Mouse (Mus musculus): ENCODE results near the gene Tuba1b.
"Not testable (repeated sequence)": the region's sequence is repeated elsewhere in the genome, so short reads cannot be mapped to it uniquely, and the experiment has no call there.

Gene Tuba1b

DNA sequence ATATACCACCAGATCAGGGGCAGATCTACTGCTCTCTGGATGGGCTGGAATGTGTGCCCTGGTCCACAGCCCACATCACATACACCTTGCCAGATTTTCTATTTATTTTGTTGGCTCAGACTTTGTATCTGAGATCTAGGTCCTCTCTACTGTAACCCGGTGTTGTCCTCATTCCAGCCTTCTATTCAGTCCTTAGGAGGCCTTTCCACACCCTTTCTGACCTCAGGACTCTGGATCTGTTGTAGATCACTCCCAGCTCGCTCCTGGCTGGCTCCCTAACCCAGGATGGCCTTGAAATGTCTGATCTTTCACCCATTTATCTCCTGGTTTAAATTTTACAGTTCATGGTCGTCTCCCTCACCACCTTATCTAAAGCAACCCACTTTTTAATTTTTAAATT lies 9.7 kb downstream of the Tuba1b start:
- DNase-seq (ENCODE audit: low read depth, low spot score) = no peak

DNA sequence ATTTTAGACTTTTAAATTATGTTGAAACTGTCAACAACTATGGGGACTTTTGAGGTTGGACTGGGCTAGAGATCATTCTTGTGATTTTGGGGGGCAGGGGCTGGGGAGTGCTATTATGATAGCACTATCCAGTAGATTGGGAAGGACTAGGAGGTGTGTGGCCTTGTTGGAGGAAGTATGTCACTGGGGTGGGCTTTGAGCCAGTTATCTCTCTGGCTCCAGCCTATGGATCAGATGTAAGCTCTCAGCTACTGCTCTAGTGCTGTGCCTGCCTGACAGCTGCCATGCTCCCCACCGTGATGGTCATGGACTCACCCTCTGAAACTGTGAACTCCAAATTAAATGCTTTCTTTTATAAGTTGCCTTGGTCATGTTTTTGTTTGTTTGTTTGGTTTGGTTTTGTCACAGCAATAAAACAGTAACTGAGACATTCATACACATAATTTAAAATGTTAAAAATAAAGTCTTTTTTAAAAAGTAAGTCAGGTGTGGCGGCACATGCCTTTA lies 11.3 kb downstream of the Tuba1b start:
- no peak for DNase-seq (ENCODE audit: low read depth, low spot score)

- DNase-seq (ENCODE audit: low read depth, low spot score) = no peak
These were observed 11.8 kb downstream of the Tuba1b start for GRCm38 (mm10) chr15:98922581-98922980.

- DNase-seq (ENCODE audit: low read depth, low spot score) = no peak
These were observed 12.9 kb downstream of the Tuba1b start for GRCm38 (mm10) chr15:98921510-98921909.

- not testable (repeated sequence) for DNase-seq (ENCODE audit: low read depth, low spot score)
These were observed 15.9 kb downstream of the Tuba1b start for GRCm38 (mm10) chr15:98918499-98918895.

- peak; percentile 96 for DNase-seq (ENCODE audit: low read depth, low spot score)
These were observed 16.5 kb downstream of the Tuba1b start, which contains the start of gene Lmbr1l for GRCm38 (mm10) chr15:98917538-98918498. Gene Lmbr1l (minus strand): TSS chr15:98918231.

GRCm38 (mm10) chr15:98917091-98917490 lies 17.3 kb downstream of the Tuba1b start:
- DNase-seq (ENCODE audit: low read depth, low spot score) = no peak

- no peak for DNase-seq (ENCODE audit: low read depth, low spot score)
These were observed 18.3 kb downstream of the Tuba1b start for GRCm38 (mm10) chr15:98916016-98916415.

DNA sequence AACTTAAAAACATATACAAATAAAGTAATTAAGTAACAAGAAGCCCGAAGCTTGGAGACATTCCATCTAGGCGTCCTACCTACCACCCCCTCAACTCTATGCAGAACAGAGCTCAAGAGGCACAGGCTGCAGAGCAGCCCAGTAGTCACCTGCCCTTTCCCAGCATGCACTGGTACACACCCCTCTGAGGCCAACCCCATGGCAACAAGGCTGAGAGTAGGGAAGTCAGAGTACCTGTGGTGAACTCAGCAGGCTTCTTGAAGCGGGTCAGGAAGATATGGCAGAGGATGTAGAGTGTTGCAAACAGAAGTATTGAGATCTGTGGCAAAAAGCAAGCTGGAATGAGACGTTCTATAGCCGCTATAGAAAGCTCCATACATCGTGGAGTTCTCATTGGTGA lies 19.5 kb downstream of the Tuba1b start:
- DNase-seq (ENCODE audit: low read depth, low spot score) = no peak

DNA sequence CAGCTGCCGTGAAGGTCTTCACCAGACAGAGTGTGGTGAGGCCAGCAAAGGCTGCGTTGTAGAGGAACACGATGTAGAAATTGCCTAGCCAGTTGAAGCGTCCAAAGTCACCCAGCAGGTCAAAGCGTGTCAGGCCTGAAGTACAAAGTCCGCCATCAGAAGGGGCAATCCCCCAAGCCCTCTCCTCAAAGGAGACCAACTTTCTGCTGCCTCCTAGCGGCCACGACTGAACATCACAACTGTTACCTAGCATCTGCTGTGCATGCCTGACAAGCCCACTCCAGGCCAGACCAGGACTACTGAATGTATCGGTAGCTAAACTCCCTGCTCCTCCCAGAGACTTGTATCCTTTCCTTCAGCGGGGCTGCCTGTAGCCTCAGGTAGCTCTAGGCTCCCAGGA lies 29.7 kb downstream of the Tuba1b start:
- DNase-seq (ENCODE audit: low read depth, low spot score) = no peak

DNA sequence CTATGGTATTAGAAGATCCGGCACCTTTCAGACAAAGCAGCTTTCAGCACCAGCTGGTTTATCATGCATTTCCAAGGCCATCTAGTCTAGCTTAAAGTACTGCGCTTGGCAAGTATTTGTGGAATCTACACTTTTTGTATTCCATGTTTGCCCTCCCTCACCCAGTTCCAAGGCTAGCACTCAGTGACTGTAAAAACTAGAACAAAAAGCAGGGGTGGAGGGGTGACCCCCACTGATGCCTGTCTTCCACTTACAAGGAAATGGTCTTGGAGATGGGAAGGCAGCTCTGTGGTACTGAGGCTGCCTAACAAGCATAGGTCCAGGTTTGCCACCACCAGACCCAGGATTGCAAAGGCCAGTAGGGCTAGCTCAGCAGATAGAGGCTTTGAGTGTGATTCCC lies 31.8 kb downstream of the Tuba1b start:
- DNase-seq (ENCODE audit: low read depth, low spot score) = no peak

DNA sequence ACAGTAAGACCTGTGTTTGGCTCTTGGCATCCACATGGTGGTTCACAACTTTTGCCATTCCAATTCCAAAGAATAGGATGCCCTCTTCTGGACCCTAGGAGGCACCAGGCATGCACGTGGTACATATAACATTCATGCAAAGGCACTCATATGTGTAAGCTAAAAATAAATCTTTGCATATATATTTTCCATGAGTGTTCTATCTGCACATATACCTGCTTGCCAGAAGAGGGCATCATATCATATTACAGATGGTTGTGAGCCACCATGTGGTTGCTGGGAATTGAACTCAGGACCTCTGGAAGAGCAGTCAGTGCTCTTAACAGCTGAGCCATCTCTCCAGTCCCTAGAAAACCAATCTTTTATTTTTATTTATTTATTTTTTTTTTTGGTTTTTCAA lies 32.8 kb downstream of the Tuba1b start:
- no peak for DNase-seq (ENCODE audit: low read depth, low spot score)

GRCm38 (mm10) chr15:98897928-98898800 lies 36.2 kb downstream of the Tuba1b start, which contains the start of gene Dhh:
Gene Dhh (minus strand): TSS chr15:98898540.
- DNase-seq (ENCODE audit: low read depth, low spot score) = no peak

DNA sequence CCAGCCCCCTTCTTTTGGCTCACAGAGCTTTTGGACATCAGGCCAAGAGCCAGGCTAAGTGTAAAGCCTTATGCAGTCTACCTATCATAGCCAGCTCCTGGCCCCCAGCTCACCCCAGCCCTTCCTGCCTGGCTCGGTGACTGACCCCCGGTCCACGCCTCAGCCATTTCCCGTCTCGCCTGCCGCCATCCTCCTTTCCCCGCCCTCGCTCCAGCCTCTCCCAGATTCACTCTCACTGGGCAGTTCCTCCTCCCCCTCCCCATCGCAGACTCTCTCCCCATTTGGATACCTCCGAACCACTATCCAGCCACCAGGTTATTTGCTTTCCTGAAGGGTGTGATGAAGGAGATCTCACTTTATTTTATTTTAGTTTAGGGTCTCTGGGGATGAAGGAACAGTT lies 36.9 kb downstream of the Tuba1b start:
- DNase-seq (ENCODE audit: low read depth, low spot score) = no peak

DNA sequence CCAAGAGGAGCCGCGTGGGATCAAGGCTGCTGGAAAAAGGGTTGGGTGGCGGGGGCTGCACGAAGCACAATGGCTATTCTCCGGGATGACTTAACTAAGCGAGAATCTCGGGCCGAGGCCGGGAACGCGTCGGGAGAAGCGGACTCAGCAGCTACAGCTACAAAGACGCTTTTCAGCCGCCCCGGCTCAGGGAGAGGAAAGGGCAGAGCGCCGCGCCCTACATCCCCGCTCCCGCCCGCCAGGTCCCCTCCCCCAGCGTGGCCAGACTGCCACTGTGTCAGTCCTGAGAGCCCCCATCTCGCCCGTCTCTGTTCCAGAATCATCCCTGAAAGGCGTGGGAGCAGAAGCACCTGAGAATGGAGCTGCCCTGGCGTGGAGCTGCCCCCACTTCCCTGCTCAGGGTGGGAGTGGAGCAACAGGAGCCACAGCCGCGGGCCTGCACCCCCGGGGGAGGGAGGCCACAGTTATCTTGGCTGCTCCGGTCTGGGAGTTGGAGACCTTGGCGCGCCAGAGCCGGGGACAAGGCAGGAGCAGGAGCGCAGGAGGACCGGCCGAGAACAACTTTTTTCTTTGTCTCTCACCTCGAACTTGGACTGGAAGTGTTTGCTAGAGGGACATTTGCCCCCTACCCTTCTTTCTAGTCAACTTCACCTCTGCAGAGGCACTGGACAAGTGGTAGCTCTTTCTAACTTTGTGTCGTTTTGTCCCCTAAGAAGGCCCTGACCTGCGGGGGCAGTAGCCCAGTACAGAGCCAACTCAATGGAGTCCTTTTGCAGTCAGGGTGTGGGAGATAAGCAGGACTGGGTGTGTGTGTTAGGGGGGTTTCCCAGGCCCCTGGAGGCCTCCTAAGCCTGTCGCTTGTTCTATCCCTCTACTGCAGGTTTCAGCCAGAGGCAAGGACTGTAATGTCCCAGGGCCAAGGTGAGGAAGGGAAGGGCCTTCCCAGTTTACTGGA lies 38.5 kb downstream of the Tuba1b start:
- DNase-seq (ENCODE audit: low read depth, low spot score) = no peak

DNA sequence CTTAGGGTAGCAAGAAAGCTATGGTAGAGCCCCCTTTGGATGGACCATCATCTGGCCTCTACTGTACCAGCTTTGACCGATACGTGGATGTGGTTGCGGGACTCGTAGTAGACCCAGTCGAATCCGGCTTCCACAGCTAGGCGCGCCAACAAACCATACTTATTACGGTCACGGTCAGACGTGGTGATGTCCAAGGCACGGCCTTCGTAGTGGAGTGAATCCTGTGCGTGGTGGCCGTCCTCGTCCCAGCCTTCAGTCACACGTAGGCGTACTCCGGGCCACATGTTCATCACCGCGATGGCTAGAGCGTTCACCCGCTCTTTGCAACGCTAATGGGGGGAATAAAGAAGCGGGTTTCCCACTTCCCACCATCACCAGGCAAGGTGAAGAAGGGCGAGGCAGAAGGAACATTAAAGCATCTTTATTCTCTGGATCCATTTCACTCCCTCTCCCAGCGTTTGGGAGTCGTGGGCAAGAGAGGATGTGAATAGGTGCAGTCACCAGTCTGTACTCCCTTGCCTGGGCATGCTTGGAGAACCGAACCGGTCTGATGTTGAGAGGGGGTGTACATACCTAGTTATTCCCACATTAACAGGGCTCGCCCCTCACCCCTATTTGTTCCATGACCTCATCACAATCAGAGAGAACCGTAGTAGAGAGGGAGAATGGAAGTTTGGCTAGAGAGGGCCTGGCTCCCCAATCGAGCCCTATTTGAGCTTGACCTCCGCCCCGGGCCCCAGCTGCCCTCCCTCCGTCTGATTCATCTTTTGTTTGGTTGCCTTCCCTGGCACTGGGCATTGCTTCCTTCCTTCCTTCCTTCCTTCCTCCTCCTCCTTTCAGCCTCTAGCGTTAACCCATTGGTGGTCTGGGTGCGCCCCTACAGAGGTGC lies 39.4 kb downstream of the Tuba1b start:
- no peak for DNase-seq (ENCODE audit: low read depth, low spot score)

GRCm38 (mm10) chr15:98893940-98894745 lies 40.2 kb downstream of the Tuba1b start, which contains the start of gene Rhebl1:
Gene Rhebl1 (minus strand): TSS chr15:98894540.
- DNase-seq (ENCODE audit: low read depth, low spot score) = peak; percentile 67

- no peak for DNase-seq (ENCODE audit: low read depth, low spot score)
These were observed 41.3 kb downstream of the Tuba1b start for GRCm38 (mm10) chr15:98893036-98893435.
